Mouse (Mus musculus) olfactory bulb, adult 2 months (tissue): ENCODE measurements around the gene Ofd1.

Experiments used
- CTCF ChIP-seq: fragments of 200-500 bp; IDR thresholded peaks from 2 replicates; pipeline ENCODE4 v1.5.1; 2012; ENCODE audit warnings: low read depth, mild to moderate bottlenecking, low read length, moderate library complexity; ENCODE audit not compliant: insufficient read depth
- POLR2A ChIP-seq: fragments of 200-500 bp; IDR thresholded peaks from 2 replicates; pipeline ENCODE4 v1.6.1; 2012; ENCODE audit warnings: mild to moderate bottlenecking, low read depth, low read length, moderate library complexity; ENCODE audit not compliant: insufficient read depth

DNA sequence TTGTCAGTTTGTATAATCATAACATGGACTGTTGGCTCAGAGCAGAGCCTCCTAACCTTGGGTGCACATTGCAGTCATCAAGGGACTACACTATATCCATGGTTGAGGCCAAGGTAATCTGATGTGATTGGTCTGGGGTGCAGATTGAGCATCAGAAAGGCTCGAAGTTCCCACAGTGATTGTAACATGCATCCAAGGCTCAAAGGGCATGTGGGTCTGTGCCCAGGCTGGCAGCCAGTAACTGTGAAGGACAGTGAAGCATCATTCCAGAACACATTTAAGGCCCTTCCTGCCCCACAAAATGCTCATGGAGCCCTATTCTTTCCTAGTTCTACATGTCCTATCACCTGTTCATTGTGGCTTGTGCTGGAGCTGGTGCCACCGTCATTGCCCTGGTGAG lies 56.9 kb downstream of the Ofd1 start:
- TF ChIP-seq CTCF: no peak
- no peak for TF ChIP-seq POLR2A
